Mouse (Mus musculus) thymus, adult 2 months (tissue): ENCODE measurements around the gene Il19. TPM values are rescaled to one million over a fixed set of nuclear protein-coding genes. Genes with fewer than 3 reads are reported as not detected.

ENCODE experiments used
- DNase-seq: peaks from one replicate; pipeline ENCODE4 v3.0.0; 2021
- H3K27ac ChIP-seq: fragments of 200-500 bp; 2 replicates; pipeline ENCODE4 v1.5.1; 2012; ENCODE audit warnings: low read length, control low read depth; ENCODE audit not compliant: control insufficient read depth, insufficient read depth
- H3K27me3 ChIP-seq: fragments of 200-500 bp; 2 replicates; pipeline ENCODE4 v1.6.1; 2012; ENCODE audit warnings: mild to moderate bottlenecking, low read length, moderate library complexity, mixed read lengths; ENCODE audit not compliant: control insufficient read depth, insufficient read depth
- H3K36me3 ChIP-seq: fragments of 200-500 bp; 2 replicates; pipeline ENCODE4 v1.6.1; 2012; ENCODE audit warnings: mild to moderate bottlenecking, low read length, moderate library complexity; ENCODE audit not compliant: control insufficient read depth, insufficient read depth
- H3K4me1 ChIP-seq: fragments of 200-500 bp; replicated peaks from 2 replicates; pipeline ENCODE4 v1.6.1; 2012; ENCODE audit warnings: low read length; ENCODE audit not compliant: control insufficient read depth, insufficient read depth
- H3K4me3 ChIP-seq: fragments of 200-500 bp; 2 replicates; pipeline ENCODE4 v1.5.1; 2012; ENCODE audit warnings: mild to moderate bottlenecking, low read length, control low read depth, moderate library complexity; ENCODE audit not compliant: control insufficient read depth, insufficient read depth
- CTCF ChIP-seq: fragments of 200-500 bp; IDR thresholded peaks from 2 replicates; pipeline ENCODE4 v1.5.1; 2012; ENCODE audit warnings: mild to moderate bottlenecking, control low read depth, low read length, moderate library complexity, borderline replicate concordance; ENCODE audit not compliant: control insufficient read depth, poor library complexity, insufficient read depth; ENCODE audit errors: extremely low read depth
- POLR2A ChIP-seq: fragments of 200-500 bp; IDR thresholded peaks from 2 replicates; pipeline ENCODE4 v1.6.1; 2012; ENCODE audit warnings: mild to moderate bottlenecking, low read length, control low read depth, moderate library complexity; ENCODE audit not compliant: control insufficient read depth, poor library complexity, insufficient read depth; ENCODE audit errors: extremely low read depth
- WGBS: fragments of 180-500 bp; shearing (Covaris S2); methylation state at CpG from one replicate; pipeline ENCODE4 v1.1.7; 2018; 5-methylcytosine and 5-hydroxymethylcytosine counted together
- polyA plus RNA-seq: library from polyadenylated mRNA; depleted of rRNA; stranded (reverse); fragments of >200 nt; gene quantifications from 2 replicates; pipeline ENCODE4 v1.2.3, GENCODE M21; 2012

The Il19 gene
- polyA plus RNA-seq, 1 experiment = not detected

GRCm38 (mm10) chr1:130946920-130947319, 7.0 kb upstream of the Il19 start:
- H3K4me3 ChIP-seq = no peak overlapping the region
- no peak overlapping the region for H3K27ac ChIP-seq
- no peak for TF ChIP-seq POLR2A
- no peak for TF ChIP-seq CTCF
- no peak for DNase-seq
- WGBS = 68% methylated on average over 6 of the region's 6 CpGs
- H3K4me1 ChIP-seq = no peaks in the 10 kb centered on the region
- no peaks in the 10 kb centered on the region for H3K36me3 ChIP-seq
- no peaks in the 10 kb centered on the region for H3K27me3 ChIP-seq

- H3K4me3 ChIP-seq = no peak overlapping the region
- H3K27me3 ChIP-seq = no peaks in the 10 kb centered on the region
- H3K4me1 ChIP-seq = no peaks in the 10 kb centered on the region
- 88% methylated on average over 3 of the region's 3 CpGs for WGBS
- TF ChIP-seq POLR2A (no peak), CTCF (no peak)
- DNase-seq = no peak
- H3K36me3 ChIP-seq = no peaks in the 10 kb centered on the region
- no peak overlapping the region for H3K27ac ChIP-seq
These were observed 1.9 kb upstream of the Il19 start for GRCm38 (mm10) chr1:130941801-130942200.

GRCm38 (mm10) chr1:130938192-130938591, 1.7 kb downstream of the Il19 start:
- no peak for DNase-seq
- Histone ChIP-seq H3K4me3 (no peak overlapping the region), H3K27ac (no peak overlapping the region), H3K4me1 (no peaks in the 10 kb centered on the region), H3K27me3 (no peaks in the 10 kb centered on the region), H3K36me3 (no peaks in the 10 kb centered on the region)
- TF ChIP-seq POLR2A = no peak
- TF ChIP-seq CTCF = no peak
- WGBS = 96% methylated on average over 7 of the region's 7 CpGs

GRCm38 (mm10) chr1:130937170-130937569, 2.7 kb downstream of the Il19 start:
- no peaks in the 10 kb centered on the region for H3K27me3 ChIP-seq
- H3K36me3 ChIP-seq = no peaks in the 10 kb centered on the region
- H3K4me3 ChIP-seq = no peak overlapping the region
- H3K27ac ChIP-seq = no peak overlapping the region
- 96% methylated on average over 4 of the region's 4 CpGs for WGBS
- TF ChIP-seq CTCF (no peak), POLR2A (no peak)
- no peaks in the 10 kb centered on the region for H3K4me1 ChIP-seq
- DNase-seq = no peak

GRCm38 (mm10) chr1:130936351-130936750, 3.6 kb downstream of the Il19 start:
- H3K27ac ChIP-seq = no peak overlapping the region
- no peaks in the 10 kb centered on the region for H3K36me3 ChIP-seq
- H3K27me3 ChIP-seq = no peaks in the 10 kb centered on the region
- no peaks in the 10 kb centered on the region for H3K4me1 ChIP-seq
- WGBS = 91% methylated on average over 6 of the region's 6 CpGs
- TF ChIP-seq POLR2A (no peak), CTCF (no peak)
- DNase-seq = no peak
- no peak overlapping the region for H3K4me3 ChIP-seq

GRCm38 (mm10) chr1:130926484-130926883, 13.4 kb downstream of the Il19 start:
- Histone ChIP-seq H3K27me3 (no peaks in the 10 kb centered on the region), H3K4me3 (no peak overlapping the region), H3K4me1 (no peaks in the 10 kb centered on the region), H3K36me3 (no peaks in the 10 kb centered on the region), H3K27ac (no peak overlapping the region)
- DNase-seq = peak; percentile 39
- TF ChIP-seq POLR2A (no peak), CTCF (no peak)

GRCm38 (mm10) chr1:130918323-130918980, 21.5 kb downstream of the Il19 start:
- H3K27ac ChIP-seq = no peak overlapping the region
- H3K36me3 ChIP-seq = no peaks in the 10 kb centered on the region
- no peaks in the 10 kb centered on the region for H3K4me1 ChIP-seq
- no peaks in the 10 kb centered on the region for H3K27me3 ChIP-seq
- H3K4me3 ChIP-seq = no peak overlapping the region
- 23% methylated on average over 1 of the region's 1 CpGs for WGBS
- no peak for DNase-seq
- TF ChIP-seq POLR2A (no peak), CTCF (no peak)
